15 mouse cellular contexts compared by ENCODE assay signal in the genomic region with DNA sequence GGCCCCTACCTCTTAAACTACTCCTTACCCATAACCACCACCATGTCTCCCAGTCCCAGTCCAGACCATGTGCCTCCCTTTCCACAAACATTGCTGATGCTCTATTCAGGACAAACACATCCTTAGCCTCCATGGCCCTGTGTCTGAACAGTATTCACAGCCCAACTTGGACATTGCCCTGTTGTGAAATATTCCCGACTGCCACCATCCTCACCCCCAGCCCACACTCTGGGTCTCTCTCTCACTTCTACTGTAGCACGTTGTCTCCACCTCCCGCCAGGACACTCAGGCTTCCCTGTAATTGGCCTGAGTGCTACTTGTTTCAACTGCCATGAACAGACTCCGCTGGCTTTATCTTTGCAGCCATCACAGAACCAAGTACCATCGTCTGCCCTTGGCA.
"Had no signal": no experiment of that assay in that cellular context is flagged by ENCODE, and none has a peak within 500 bp of the region (broad histone marks: within the 10 kb centered on the region; RNA-seq: fewer than 3 reads in every experiment).

No protein-coding gene starts in this region.

- H3K9ac ChIP-seq: hindbrain, embryonic 15.5 days had no signal

- H3K4me3 ChIP-seq: hindbrain, embryonic 15.5 days had no signal

- H3K27me3 ChIP-seq: hindbrain, embryonic 15.5 days had no signal

- H3K4me1 ChIP-seq: hindbrain, embryonic 15.5 days had no signal

- H3K9me3 ChIP-seq: hindbrain, embryonic 15.5 days had no signal

- DNase-seq: kidney, adult 18-20 months; kidney, adult 9 months; kidney, postnatal 14 days; kidney, postnatal 4 days; layer of hippocampus, postnatal 36 days; lung, adult 2 months; lung, postnatal 14 days; lung, postnatal 4 days; midbrain, embryonic 14.5 days; thymus, adult 2 months; thymus, postnatal 14 days; thymus, postnatal 4 days had no signal

- H3K27ac ChIP-seq: hindbrain, embryonic 15.5 days; stomach, postnatal 0 days had no signal

- H3K4me2 ChIP-seq: hindbrain, embryonic 15.5 days; midbrain, embryonic 11.5 days had no signal

- H3K36me3 ChIP-seq: hindbrain, embryonic 15.5 days had no signal
